Mouse (Mus musculus): ENCODE measurements at regions not wholly inside any gene's neighbourhood (a gene's known extent, or its start where the extent isn't known, plus 50 kb on each side); places are given as distances from the start of the nearest gene placed in this dataset.

- TF ChIP-seq ZNF384 (IDR thresholded peaks at IDR 0.05; ENCODE audit: low read depth, low read length) = no peak
- no peak for TF ChIP-seq CHD2 (IDR thresholded peaks at IDR 0.05; ENCODE audit: low read depth, low read length)
- TF ChIP-seq ZC3H11A (IDR thresholded peaks at IDR 0.05; ENCODE audit: borderline replicate concordance, low read depth, low read length) = no peak
- no peak for TF ChIP-seq HCFC1 (IDR thresholded peaks at IDR 0.05; ENCODE audit: borderline replicate concordance, insufficient read depth, low read length)
Observed at GRCm38 (mm10) chr8:109247875-109248274, 246.0 kb upstream of the Pmfbp1 start.
